Mouse (Mus musculus): ENCODE measurements at regions not wholly inside any gene's neighbourhood (a gene's known extent, or its start where the extent isn't known, plus 50 kb on each side); places are given as distances from the start of the nearest gene placed in this dataset.
A peak's percentile ranks its signal among the peaks of the same experiment; 100 is the strongest.

DNA sequence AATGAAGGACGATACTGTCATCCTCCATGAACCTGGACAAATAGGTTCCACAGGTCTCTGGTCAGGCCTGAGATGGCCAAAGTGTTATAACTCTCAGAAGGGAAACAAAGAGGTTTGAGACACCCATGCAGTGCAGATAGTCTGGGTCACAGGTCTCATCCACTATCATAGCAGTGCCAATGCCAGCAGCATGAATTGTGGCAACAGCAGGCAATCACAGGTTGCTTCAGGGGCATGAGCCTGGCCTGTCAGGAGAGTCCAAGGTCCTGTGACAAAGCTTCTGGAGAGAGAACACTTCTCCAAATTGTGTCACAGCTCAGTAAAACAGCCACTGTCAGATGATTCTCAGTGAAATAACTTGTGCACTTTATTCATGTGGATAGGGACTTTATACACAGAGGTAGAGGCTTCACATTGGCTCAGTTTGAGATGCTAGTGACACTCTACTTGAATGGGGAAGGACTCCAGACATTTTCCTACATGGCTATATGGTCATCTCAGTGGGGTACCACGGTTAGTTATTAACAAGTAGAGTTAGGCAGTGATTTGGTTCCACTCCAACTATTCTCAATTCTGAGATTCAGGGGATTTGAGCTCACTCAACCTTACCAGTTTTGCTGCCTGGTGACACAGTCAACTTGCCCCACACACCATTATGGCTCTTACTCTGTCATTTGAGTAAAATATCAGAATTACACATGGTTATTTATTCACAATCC is 803.8 kb downstream of the Dnajb9 start:
- peak; percentile 7 for DNase-seq
